Mouse (Mus musculus): ENCODE measurements around the gene Ccdc162. TPM values are rescaled to one million over a fixed set of nuclear protein-coding genes. Genes with fewer than 3 reads are reported as not detected.

Gene Ccdc162
- polyA plus RNA-seq, 1 experiment from 2014 or later, result 2.2 TPM

DNA sequence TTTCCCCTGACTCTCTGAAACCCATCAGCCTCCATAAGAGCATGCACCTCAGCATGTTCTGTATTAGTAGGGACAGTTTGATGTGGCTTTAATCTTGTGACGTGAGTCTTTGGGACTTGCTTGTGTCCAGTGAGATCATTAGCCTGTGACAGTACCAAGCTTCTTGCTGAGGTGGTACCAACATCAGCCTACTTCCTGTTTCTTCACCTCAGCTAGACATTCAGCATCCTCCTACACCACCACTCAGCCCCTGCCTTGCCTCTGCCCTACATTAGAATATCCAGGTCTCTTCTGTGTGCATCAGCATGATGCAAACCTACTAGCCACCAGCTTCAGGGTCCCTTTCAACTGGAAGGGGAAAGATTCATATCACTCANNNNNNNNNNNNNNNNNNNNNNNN lies 113.8 kb downstream of the Ccdc162 start:
- Histone ChIP-seq H3K27ac (ENCODE audit: low read length) (no peak overlapping the region), H3K27me3 (replicated peaks; ENCODE audit: insufficient read depth, low read length) (no peaks in the 10 kb centered on the region), H3K4me3 (ENCODE audit: low read depth, low read length) (no peak overlapping the region), H3K9ac (replicated peaks; ENCODE audit: low read depth) (no peak overlapping the region), H3K4me2 (replicated peaks; ENCODE audit: low read depth, low read length) (no peak overlapping the region), H3K9me3 (ENCODE audit: low read length) (no peaks in the 10 kb centered on the region), H3K4me1 (ENCODE audit: insufficient read depth, low read depth, low read length) (0 out of 2 replicates have a peak, but pooled peaks cover 4% of the 10 kb centered on the region), H3K36me3 (ENCODE audit: insufficient read depth, low read length) (no peaks in the 10 kb centered on the region)
- 87% methylated on average over 1 of the region's 1 CpGs for WGBS
- no peak for ATAC-seq
- DNase-seq (ENCODE audit: low spot score), result no peak
- TF ChIP-seq CTCF (IDR thresholded peaks at IDR 0.05), result no peak
- TF ChIP-seq EP300 (IDR thresholded peaks at IDR 0.05), result no peak

GRCm38 (mm10) chr10:41601898-41602545 lies 114.4 kb downstream of the Ccdc162 start:
- no peak overlapping the region for H3K9ac ChIP-seq (replicated peaks; ENCODE audit: low read depth)
- 49% methylated on average over 7 of the region's 7 CpGs for WGBS
- H3K9me3 ChIP-seq (ENCODE audit: low read length), result no peaks in the 10 kb centered on the region
- no peak overlapping the region for H3K4me3 ChIP-seq (ENCODE audit: low read depth, low read length)
- no peaks in the 10 kb centered on the region for H3K27me3 ChIP-seq (replicated peaks; ENCODE audit: insufficient read depth, low read length)
- H3K4me1 ChIP-seq (ENCODE audit: insufficient read depth, low read depth, low read length), result 0 out of 2 replicates have a peak, but pooled peaks cover 4% of the 10 kb centered on the region
- TF ChIP-seq CTCF (IDR thresholded peaks at IDR 0.05) (no peak), EP300 (IDR thresholded peaks at IDR 0.05) (no peak)
- no peak for ATAC-seq
- DNase-seq (ENCODE audit: low spot score), result no peak
- H3K27ac ChIP-seq (ENCODE audit: low read length), result no peak overlapping the region
- no peaks in the 10 kb centered on the region for H3K36me3 ChIP-seq (ENCODE audit: insufficient read depth, low read length)
- no peak overlapping the region for H3K4me2 ChIP-seq (replicated peaks; ENCODE audit: low read depth, low read length)

DNA sequence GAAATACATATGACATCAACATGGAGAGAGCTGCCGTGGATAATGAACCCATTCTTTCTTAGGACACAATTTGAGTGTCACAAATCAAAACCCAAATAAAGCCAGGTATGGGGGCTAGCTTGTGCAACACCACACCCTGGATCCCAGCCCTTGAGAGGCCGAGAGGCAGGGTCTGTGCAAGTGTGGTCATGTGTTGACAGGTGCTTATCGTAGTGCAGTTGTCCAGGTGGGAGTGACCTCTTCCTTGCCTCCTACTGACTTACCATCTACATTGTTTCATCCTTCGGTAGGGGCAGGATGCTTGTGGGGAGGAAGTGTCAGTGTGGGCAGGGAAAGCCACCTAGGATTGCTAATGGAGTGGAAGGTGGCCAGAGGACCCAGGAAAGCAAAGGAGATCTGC lies 115.1 kb downstream of the Ccdc162 start:
- 62% methylated on average over 4 of the region's 4 CpGs for whole genome bisulfite sequencing
- no peak overlapping the region for H3K4me2 ChIP-seq (replicated peaks; ENCODE audit: low read depth, low read length)
- no peaks in the 10 kb centered on the region for H3K9me3 ChIP-seq (ENCODE audit: low read length)

DNA sequence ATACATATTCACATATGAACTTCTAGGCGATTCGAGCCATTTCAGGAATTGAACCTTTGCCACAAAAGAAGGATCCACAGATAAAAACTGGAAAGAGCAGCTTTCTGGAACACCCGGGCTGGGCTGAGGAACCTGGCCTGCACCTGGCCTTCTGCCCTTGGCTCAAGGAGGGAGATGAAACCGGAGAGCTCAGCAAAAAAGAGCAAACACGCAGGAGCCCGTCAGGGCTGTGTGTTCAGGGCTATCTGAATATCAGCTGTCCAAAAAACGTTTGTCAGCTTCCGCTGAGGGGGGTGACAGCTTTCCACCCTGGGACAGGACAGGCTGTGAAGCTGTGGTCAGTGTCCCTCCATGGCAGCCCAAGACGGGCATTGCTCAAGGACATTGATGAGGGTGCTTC lies 117.4 kb downstream of the Ccdc162 start:
- WGBS, result 50% methylated on average over 9 of the region's 9 CpGs
- H3K36me3 ChIP-seq (ENCODE audit: insufficient read depth, low read length), result no peaks in the 10 kb centered on the region
- no peak overlapping the region for H3K9ac ChIP-seq (replicated peaks; ENCODE audit: low read depth)
- no peaks in the 10 kb centered on the region for H3K4me1 ChIP-seq (ENCODE audit: insufficient read depth, low read depth, low read length)
- H3K9me3 ChIP-seq (ENCODE audit: low read length), result no peaks in the 10 kb centered on the region
- no peak for DNase-seq (ENCODE audit: low spot score)
- H3K27me3 ChIP-seq (replicated peaks; ENCODE audit: insufficient read depth, low read length), result no peaks in the 10 kb centered on the region
- no peak overlapping the region for H3K27ac ChIP-seq (ENCODE audit: low read length)
- no peak for ATAC-seq
- no peak overlapping the region for H3K4me3 ChIP-seq (ENCODE audit: low read depth, low read length)
- TF ChIP-seq EP300 (IDR thresholded peaks at IDR 0.05) (no peak), CTCF (IDR thresholded peaks at IDR 0.05) (no peak)
- no peak overlapping the region for H3K4me2 ChIP-seq (replicated peaks; ENCODE audit: low read depth, low read length)

More for the DNA sequence above, 115.1 kb downstream of the Ccdc162 start:
- H3K4me1 ChIP-seq (ENCODE audit: insufficient read depth, low read depth, low read length), result 0 out of 2 replicates have a peak, but pooled peaks cover 4% of the 10 kb centered on the region
- H3K9ac ChIP-seq (replicated peaks; ENCODE audit: low read depth), result no peak overlapping the region
- H3K27me3 ChIP-seq (replicated peaks; ENCODE audit: insufficient read depth, low read length), result no peaks in the 10 kb centered on the region
- TF ChIP-seq CTCF (IDR thresholded peaks at IDR 0.05) (no peak), EP300 (IDR thresholded peaks at IDR 0.05) (no peak)
- no peak for DNase-seq (ENCODE audit: low spot score)
- H3K27ac ChIP-seq (ENCODE audit: low read length), result no peak overlapping the region
- no peak for ATAC-seq
- no peak overlapping the region for H3K4me3 ChIP-seq (ENCODE audit: low read depth, low read length)
- no peaks in the 10 kb centered on the region for H3K36me3 ChIP-seq (ENCODE audit: insufficient read depth, low read length)

GRCm38 (mm10) chr10:41598221-41598620 lies 118.2 kb downstream of the Ccdc162 start:
- H3K9me3 ChIP-seq (ENCODE audit: low read length), result no peaks in the 10 kb centered on the region
- 50% methylated on average over 9 of the region's 9 CpGs for WGBS
- H3K4me1 ChIP-seq (ENCODE audit: insufficient read depth, low read depth, low read length), result no peaks in the 10 kb centered on the region
- no peak for TF ChIP-seq CTCF (IDR thresholded peaks at IDR 0.05)
- H3K27me3 ChIP-seq (replicated peaks; ENCODE audit: insufficient read depth, low read length), result no peaks in the 10 kb centered on the region
- no peak overlapping the region for H3K4me3 ChIP-seq (ENCODE audit: low read depth, low read length)
- no peak for DNase-seq (ENCODE audit: low spot score)
- no peak overlapping the region for H3K9ac ChIP-seq (replicated peaks; ENCODE audit: low read depth)
- H3K4me2 ChIP-seq (replicated peaks; ENCODE audit: low read depth, low read length), result no peak overlapping the region
- no peaks in the 10 kb centered on the region for H3K36me3 ChIP-seq (ENCODE audit: insufficient read depth, low read length)
- no peak overlapping the region for H3K27ac ChIP-seq (ENCODE audit: low read length)
- ATAC-seq, result no peak

DNA sequence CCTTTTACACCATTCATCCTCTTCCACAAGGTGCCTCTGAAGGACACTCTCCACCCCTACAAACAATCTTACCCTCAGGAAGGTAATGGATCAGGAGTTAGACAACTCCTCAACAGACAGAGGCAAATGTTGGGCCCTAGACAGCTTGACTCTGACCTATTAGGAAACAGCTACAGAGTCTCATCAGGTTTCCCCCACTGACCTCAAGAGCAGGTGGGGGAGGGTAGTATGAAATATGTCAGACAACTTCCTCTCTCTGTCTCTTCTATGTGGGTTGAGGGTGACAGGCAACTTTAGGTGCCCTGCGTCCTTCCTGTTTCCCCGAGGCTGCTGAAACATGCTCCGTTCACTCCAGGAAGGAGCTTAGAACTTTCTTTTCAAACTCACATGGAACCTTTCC lies 120.9 kb downstream of the Ccdc162 start:
- no peak for TF ChIP-seq CTCF (IDR thresholded peaks at IDR 0.05)
- H3K4me2 ChIP-seq (replicated peaks; ENCODE audit: low read depth, low read length), result no peak overlapping the region
- ATAC-seq (peak; percentile 44), DNase-seq (ENCODE audit: low spot score) (peak; percentile 45)
- 22% methylated on average over 3 of the region's 3 CpGs for WGBS
- H3K4me3 ChIP-seq (ENCODE audit: low read depth, low read length), result no peak overlapping the region
- H3K4me1 ChIP-seq (ENCODE audit: insufficient read depth, low read depth, low read length), result no peaks in the 10 kb centered on the region
- no peak overlapping the region for H3K9ac ChIP-seq (replicated peaks; ENCODE audit: low read depth)
- H3K36me3 ChIP-seq (ENCODE audit: insufficient read depth, low read length), result no peaks in the 10 kb centered on the region
- no peaks in the 10 kb centered on the region for H3K27me3 ChIP-seq (replicated peaks; ENCODE audit: insufficient read depth, low read length)
- no peak overlapping the region for H3K27ac ChIP-seq (ENCODE audit: low read length)
- no peaks in the 10 kb centered on the region for H3K9me3 ChIP-seq (ENCODE audit: low read length)

All from lung, postnatal 0 days (tissue).